Mouse (Mus musculus): ENCODE results near the gene Fam240b. TPM values are rescaled to one million over a fixed set of nuclear protein-coding genes. Genes with fewer than 3 reads are reported as not detected.

Gene Fam240b
- total and polyA plus RNA-seq, 3 experiments = not detected

DNA sequence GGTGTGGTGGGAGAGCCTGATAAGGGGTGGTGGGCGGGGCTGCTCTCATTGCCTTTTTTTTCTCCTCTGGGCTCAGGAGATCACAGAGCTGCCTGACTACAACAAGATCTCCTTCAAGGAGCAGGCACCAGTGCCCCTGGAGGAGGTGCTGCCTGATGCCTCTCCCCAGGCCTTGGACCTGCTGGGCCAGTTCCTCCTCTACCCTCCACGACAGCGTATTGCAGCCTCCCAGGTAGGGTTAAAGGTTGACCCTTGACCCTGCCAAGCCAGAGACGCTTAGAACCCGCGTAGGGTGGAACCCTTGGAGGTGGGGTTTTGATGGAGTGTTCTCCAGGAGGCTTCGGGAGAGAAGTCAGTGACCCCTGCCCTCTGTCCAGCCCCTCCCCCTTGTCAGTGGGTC is 59.8 kb downstream of the Fam240b start:
- Histone ChIP-seq H3K9me3 (replicated peaks; ENCODE audit: insufficient read depth, low read length) (no peaks in the 10 kb centered on the region), H3K9ac (ENCODE audit: control insufficient read depth, low read depth, low read length, poor library complexity, severe bottlenecking) (no peak overlapping the region), H3K27me3 (ENCODE audit: control insufficient read depth in 1 of 2, insufficient read depth in 2 of 2, low read length in 2 of 2) (no peaks in the 10 kb centered on the region), H3K4me3 (ENCODE audit: control insufficient read depth in 1 of 2, insufficient read depth in 1 of 2, low read depth in 2 of 2, low read length in 2 of 2) (no peak overlapping the region), H3K27ac (ENCODE audit: control insufficient read depth, low read depth, low read length) (no peak overlapping the region), H3K79me2 (ENCODE audit: control insufficient read depth, insufficient read depth, low read length, poor library complexity) (no peaks in the 10 kb centered on the region; the same call in 1 of the 2 replicates), H3K36me3 (ENCODE audit: control insufficient read depth in 1 of 2, insufficient read depth in 2 of 2, low read length in 2 of 2) (peaks cover 0 to 4% of the 10 kb centered on the region in 2 experiments; a peak in 2 of 4 replicates), H3K4me1 (ENCODE audit: control insufficient read depth in 1 of 2, insufficient read depth in 2 of 2, low read length in 2 of 2) (peaks cover 0 to 4% of the 10 kb centered on the region in 2 experiments; a peak in 2 of 4 replicates)
- DNase-seq (ENCODE audit: low read depth, low spot score) = no peak
- TF ChIP-seq POLR2A (IDR thresholded peaks at IDR 0.05; ENCODE audit: control insufficient read depth in 1 of 2, insufficient read depth in 1 of 2, low read depth in 1 of 2, low read length in 2 of 2, poor library complexity in 1 of 2) (no peak), MXI1 (IDR thresholded peaks at IDR 0.05; ENCODE audit: low read depth, low read length) (no peak), MAFK (IDR thresholded peaks at IDR 0.05; ENCODE audit: borderline replicate concordance, low read depth, low read length) (no peak), TAL1 (IDR thresholded peaks at IDR 0.05; ENCODE audit: low read length) (no peak), ZNF384 (IDR thresholded peaks at IDR 0.05; ENCODE audit: low read depth, low read length) (no peak), GATA1 (IDR thresholded peaks at IDR 0.05; ENCODE audit: low read depth, low read length) (no peak)

DNA sequence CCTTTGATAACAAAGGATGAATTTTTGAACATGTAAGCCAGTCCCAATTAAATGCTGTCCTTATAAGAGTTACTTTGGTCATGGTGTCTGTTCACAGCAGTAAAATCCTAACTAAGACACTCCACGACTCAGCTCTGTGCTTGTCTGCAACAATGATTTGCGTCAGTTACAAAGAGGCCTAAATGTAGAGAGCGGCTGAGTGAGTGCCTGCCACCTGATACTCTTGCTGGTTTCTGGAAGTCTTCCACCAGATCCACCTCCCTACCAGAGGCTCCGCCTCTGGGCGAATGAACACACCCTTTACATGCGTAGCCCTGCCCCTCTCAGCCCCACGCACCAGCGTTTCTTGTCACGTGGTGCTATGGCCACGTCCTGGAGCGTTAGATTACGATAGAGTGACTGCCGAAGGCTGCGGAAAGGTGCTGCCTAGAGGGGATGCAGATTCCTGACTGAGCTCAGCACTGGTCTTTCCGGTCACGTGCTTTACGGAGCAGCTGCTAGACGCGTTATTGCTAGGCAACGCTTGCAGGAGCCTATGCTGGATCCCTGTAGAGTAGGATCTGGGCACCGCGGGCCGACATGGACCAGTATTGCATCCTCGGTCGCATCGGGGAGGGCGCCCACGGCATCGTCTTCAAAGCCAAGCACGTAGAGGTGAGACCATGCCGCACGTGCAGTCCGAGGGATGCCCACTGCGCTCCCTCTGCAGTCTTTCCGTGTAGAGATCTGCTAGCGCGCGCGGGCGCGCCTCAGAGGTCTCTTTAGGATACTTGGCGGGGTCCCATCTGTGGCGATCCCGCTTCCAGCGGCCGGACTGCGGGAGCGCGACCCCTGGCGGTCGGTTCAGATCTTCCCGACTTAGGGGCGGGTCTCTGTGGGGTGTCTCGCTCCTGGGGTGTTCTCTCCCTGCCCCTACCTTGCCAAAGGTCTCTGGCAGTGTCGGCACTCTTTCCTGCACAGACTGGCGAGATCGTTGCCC is 65.3 kb downstream of the Fam240b start, which contains the start of gene Cdk20:
Gene Cdk20, plus strand, starts transcription at position 298 of the 979 bp plus-strand sequence.
- Histone ChIP-seq H3K9me3 (replicated peaks; ENCODE audit: insufficient read depth, low read length) (no peaks in the 10 kb centered on the region), H3K4me1 (ENCODE audit: control insufficient read depth in 1 of 2, insufficient read depth in 2 of 2, low read length in 2 of 2) (peaks cover 0 to 3% of the 10 kb centered on the region in 2 experiments; a peak in 1 of 4 replicates), H3K4me3 (ENCODE audit: control insufficient read depth in 1 of 2, insufficient read depth in 1 of 2, low read depth in 2 of 2, low read length in 2 of 2) (peak within 1 kb of the TSS; percentile 80 to 85), H3K36me3 (ENCODE audit: control insufficient read depth in 1 of 2, insufficient read depth in 2 of 2, low read length in 2 of 2) (peaks cover 0 to 2% of the 10 kb centered on the region in 2 experiments; a peak in 1 of 4 replicates), H3K27me3 (ENCODE audit: control insufficient read depth in 1 of 2, insufficient read depth in 2 of 2, low read length in 2 of 2) (no peaks in the 10 kb centered on the region), H3K9ac (ENCODE audit: control insufficient read depth, low read depth, low read length, poor library complexity, severe bottlenecking) (peak within 1 kb of the TSS; percentile 57), H3K27ac (ENCODE audit: control insufficient read depth, low read depth, low read length) (peak within 1 kb of the TSS; percentile 9), H3K79me2 (ENCODE audit: control insufficient read depth, insufficient read depth, low read length, poor library complexity) (no peaks in the 10 kb centered on the region; the same call in 1 of the 2 replicates)
- peak; percentile 98 for DNase-seq (ENCODE audit: low read depth, low spot score)
- TF ChIP-seq BHLHE40 (IDR thresholded peaks at IDR 0.05; ENCODE audit: borderline replicate concordance, low read depth, low read length) = peak; percentile 79; the same call in 1 of the 2 replicates
- TF ChIP-seq MAX (IDR thresholded peaks at IDR 0.05; ENCODE audit: low read length) = peak; percentile 98
- peak; percentile 38; the same call in 1 of the 2 replicates for TF ChIP-seq TCF12 (IDR thresholded peaks at IDR 0.05; ENCODE audit: low read depth, low read length)
- TF ChIP-seq MAZ (IDR thresholded peaks at IDR 0.05; ENCODE audit: low read depth, low read length) = no peak
- peak; percentile 49 for TF ChIP-seq ZC3H11A (IDR thresholded peaks at IDR 0.05; ENCODE audit: low read depth, low read length)
- peak; percentile 70 for TF ChIP-seq SMC3 (IDR thresholded peaks at IDR 0.05; ENCODE audit: low read depth, low read length)
- TF ChIP-seq GATA1 (IDR thresholded peaks at IDR 0.05; ENCODE audit: low read depth, low read length) = peak; percentile 41; the same call in 1 of the 2 replicates
- TF ChIP-seq JUND (IDR thresholded peaks at IDR 0.05; ENCODE audit: low read depth, low read length) = no peak
- no peak for TF ChIP-seq RCOR1 (IDR thresholded peaks at IDR 0.05; ENCODE audit: low read depth, low read length)
- peak; percentile 47; the same call in 1 of the 2 replicates for TF ChIP-seq NRF1 (IDR thresholded peaks at IDR 0.05; ENCODE audit: insufficient read depth, low read depth, low read length, poor library complexity, severe bottlenecking)
- peak; percentile 98 for TF ChIP-seq USF1 (IDR thresholded peaks at IDR 0.05; ENCODE audit: low read depth, low read length)
- TF ChIP-seq POLR2A (IDR thresholded peaks at IDR 0.05; ENCODE audit: control insufficient read depth in 1 of 2, insufficient read depth in 1 of 2, low read depth in 1 of 2, low read length in 2 of 2, poor library complexity in 1 of 2) = peak in 1 of 2 experiments; percentile 46; a peak in 2 of 4 replicates
- peak; percentile 78 for TF ChIP-seq MYC (IDR thresholded peaks at IDR 0.05; ENCODE audit: low read depth, low read length)
- 0 out of 2 replicates have a peak, but pooled peaks have one; percentile 19 for TF ChIP-seq NELFE (IDR thresholded peaks at IDR 0.05; ENCODE audit: low read depth, low read length)
- peak; percentile 48 for TF ChIP-seq TAL1 (IDR thresholded peaks at IDR 0.05; ENCODE audit: low read length)
- no peak for TF ChIP-seq CHD1 (IDR thresholded peaks at IDR 0.05; ENCODE audit: low read depth, low read length)
- no peak for TF ChIP-seq UBTF (IDR thresholded peaks at IDR 0.05; ENCODE audit: borderline replicate concordance, insufficient read depth, low read depth, low read length)
- TF ChIP-seq EP300 (IDR thresholded peaks at IDR 0.05; ENCODE audit: low read depth in 1 of 2, low read length in 2 of 2) = peak in 1 of 2 experiments; percentile 38; a peak in 1 of 4 replicates
- TF ChIP-seq SIN3A (IDR thresholded peaks at IDR 0.05; ENCODE audit: low read length) = peak; percentile 97
- TF ChIP-seq MAFK (IDR thresholded peaks at IDR 0.05; ENCODE audit: borderline replicate concordance, low read depth, low read length) = no peak
- peak; percentile 72; the same call in 1 of the 2 replicates for TF ChIP-seq ELF1 (IDR thresholded peaks at IDR 0.05; ENCODE audit: low read depth, low read length)
- peak; percentile 71 for TF ChIP-seq ETS1 (IDR thresholded peaks at IDR 0.05; ENCODE audit: low read depth, low read length)
- no peak for TF ChIP-seq KAT2A (conservative IDR thresholded peaks at IDR 0.05; ENCODE audit: low read depth, low read length)
- TF ChIP-seq GABPA (IDR thresholded peaks at IDR 0.05; ENCODE audit: low read depth, low read length) = no peak
- TF ChIP-seq POLR2AphosphoS5 (IDR thresholded peaks at IDR 0.05; ENCODE audit: borderline replicate concordance, low read depth, low read length) = no peak

Data from MEL (cell line).